Mouse (Mus musculus): ENCODE data around the gene Synj2bp.

DNA sequence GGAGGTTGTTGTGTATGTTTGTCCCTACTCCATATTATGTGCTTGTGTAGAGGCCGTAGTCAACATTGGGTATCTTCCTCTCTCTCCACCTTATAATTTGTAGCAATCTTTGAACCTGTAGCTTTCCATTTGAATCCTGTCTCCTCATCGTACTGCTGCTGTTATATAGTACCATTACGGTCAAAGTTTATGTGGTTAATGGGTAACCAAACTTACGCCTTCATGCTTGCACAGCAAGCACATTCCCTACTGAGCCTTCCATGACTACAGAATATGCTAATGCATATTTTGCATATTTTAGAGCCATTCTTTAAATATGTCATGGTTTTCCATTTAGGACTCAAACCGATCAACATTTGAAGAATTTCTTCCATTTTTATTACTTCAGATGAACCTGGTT is 42.2 kb downstream of the Synj2bp start:
- no peak for TF ChIP-seq CTCF (IDR thresholded peaks at IDR 0.05; ENCODE audit: low read depth)
- no peak for TF ChIP-seq EP300 (IDR thresholded peaks at IDR 0.05; ENCODE audit: low read depth)
